Mouse (Mus musculus): ENCODE results near the gene Ppan. TPM values are rescaled to one million over a fixed set of nuclear protein-coding genes. Genes with fewer than 3 reads are reported as not detected.
A peak's percentile ranks its signal among the peaks of the same experiment; 100 is the strongest.

Gene Ppan
- polyA plus RNA-seq, 1 experiment = 14.9 TPM

DNA sequence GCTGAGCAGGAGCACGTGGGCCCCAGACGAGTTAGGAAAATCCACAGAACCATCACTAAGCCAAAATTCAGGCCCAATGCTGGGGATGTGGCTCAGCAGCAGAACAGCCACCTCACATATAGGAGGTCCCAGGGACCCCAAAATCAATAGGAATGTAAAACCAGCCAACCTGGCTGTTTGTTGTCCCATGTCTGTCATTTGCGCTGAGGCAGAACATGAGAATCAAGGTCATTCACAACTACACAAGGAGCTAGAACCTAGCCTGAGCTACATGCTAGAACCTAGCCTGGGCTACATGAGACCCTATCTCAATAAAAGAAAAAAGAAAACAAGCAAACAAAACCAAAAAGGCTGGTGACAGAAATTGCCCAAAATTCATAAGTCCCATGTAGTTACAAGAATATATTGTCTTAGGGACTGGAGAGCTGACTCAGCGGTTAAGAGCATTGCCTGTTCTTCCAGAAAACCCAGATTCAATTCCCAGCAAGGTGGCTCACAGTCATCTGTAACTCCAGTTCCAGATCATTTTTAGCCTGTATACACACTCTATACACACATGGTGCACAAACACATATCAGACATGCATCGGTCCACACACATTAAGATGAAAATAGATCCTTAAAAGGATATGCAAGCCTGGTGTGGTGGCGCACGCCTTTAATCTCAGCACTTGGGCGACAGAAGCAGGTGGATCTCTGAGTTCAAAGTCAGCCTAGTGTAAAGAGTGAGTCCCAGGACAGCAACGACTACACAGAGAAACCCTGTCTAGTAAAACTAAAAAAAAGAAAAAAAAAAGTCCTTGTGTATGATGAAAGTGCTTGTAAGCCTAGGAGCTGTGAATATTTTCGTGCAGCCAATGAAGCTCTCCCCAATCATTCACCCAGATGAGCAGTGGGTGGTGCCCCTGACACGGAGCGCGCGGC, 10.6 kb upstream of the Ppan start:
- Histone ChIP-seq H3K9me3 (ENCODE audit: control insufficient read depth, low read length) (no peaks in the 10 kb centered on the region), H3K4me3 (replicated peaks) (peak overlapping the region; percentile 68), H3K36me3 (ENCODE audit: control insufficient read depth) (peaks cover 10% of the 10 kb centered on the region; the same call in 1 of the 2 replicates), H3K27me3 (ENCODE audit: control insufficient read depth) (no peaks in the 10 kb centered on the region), H3K4me1 (ENCODE audit: control insufficient read depth) (peaks cover 40% of the 10 kb centered on the region)
- no peak for TF ChIP-seq TAL1 (IDR thresholded peaks at IDR 0.05; ENCODE audit: low read length)
- TF ChIP-seq GATA1 (IDR thresholded peaks at IDR 0.05; ENCODE audit: low read length) = no peak

DNA sequence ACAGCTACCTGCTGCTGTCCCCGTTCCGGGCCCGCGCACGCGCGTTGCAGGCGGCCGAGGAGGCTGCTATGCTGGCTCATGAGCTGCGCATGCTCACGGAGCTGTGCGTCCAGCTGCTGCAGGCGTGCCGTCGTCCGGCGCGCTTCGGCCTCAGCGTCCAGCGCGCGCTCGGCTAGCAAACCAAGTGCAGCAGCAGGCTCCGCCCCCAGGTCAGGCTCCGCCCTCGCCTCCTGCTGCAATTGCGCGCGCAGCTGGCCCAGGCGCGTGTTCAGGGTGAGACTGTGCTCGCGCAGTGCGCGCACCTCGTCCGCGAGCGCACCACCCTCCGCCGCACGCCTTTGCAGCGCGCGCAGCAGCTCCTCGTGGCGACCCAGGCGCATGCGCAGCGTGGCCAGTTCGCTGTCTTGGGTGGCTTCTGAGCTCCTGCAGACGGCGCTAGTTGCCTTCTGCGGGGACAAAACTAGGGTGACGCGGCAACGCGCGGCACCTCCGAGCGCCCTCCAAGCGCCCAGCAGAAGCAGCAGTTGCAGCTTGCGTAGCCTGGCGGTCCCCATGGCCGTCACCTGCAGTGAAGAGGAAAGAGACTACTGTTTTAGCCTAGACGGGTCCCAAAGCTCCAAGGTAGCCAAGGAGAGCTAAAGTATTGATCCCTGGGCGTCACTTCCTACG, 9.8 kb upstream of the Ppan start:
- Histone ChIP-seq H3K4me1 (ENCODE audit: control insufficient read depth) (peaks cover 37% of the 10 kb centered on the region), H3K27me3 (ENCODE audit: control insufficient read depth) (no peaks in the 10 kb centered on the region), H3K4me3 (replicated peaks) (peak overlapping the region; percentile 68), H3K36me3 (ENCODE audit: control insufficient read depth) (peaks cover 5% of the 10 kb centered on the region; the same call in 1 of the 2 replicates), H3K9me3 (ENCODE audit: control insufficient read depth, low read length) (no peaks in the 10 kb centered on the region)
- TF ChIP-seq GATA1 (IDR thresholded peaks at IDR 0.05; ENCODE audit: low read length) = no peak

- peaks cover 1% of the 10 kb centered on the region; the same call in 1 of the 2 replicates for H3K36me3 ChIP-seq (ENCODE audit: control insufficient read depth)
- peak overlapping the region; percentile 68 for H3K4me3 ChIP-seq (replicated peaks)
- peaks cover 37% of the 10 kb centered on the region for H3K4me1 ChIP-seq (ENCODE audit: control insufficient read depth)
- no peaks in the 10 kb centered on the region for H3K27me3 ChIP-seq (ENCODE audit: control insufficient read depth)
- H3K9me3 ChIP-seq (ENCODE audit: control insufficient read depth, low read length) = no peaks in the 10 kb centered on the region
- TF ChIP-seq TAL1 (IDR thresholded peaks at IDR 0.05; ENCODE audit: low read length) (no peak), GATA1 (IDR thresholded peaks at IDR 0.05; ENCODE audit: low read length) (no peak)
Measured at GRCm38 (mm10) chr9:20878710-20879065, 9.3 kb upstream of the Ppan start.

GRCm38 (mm10) chr9:20879097-20879792, 8.7 kb upstream of the Ppan start, which contains the start of gene Angptl6:
TSS of gene Angptl6 (minus strand) at chr9:20879727.
- Histone ChIP-seq H3K9me3 (ENCODE audit: control insufficient read depth, low read length) (peaks cover under 1% of the 10 kb centered on the region; the same call in 1 of the 2 replicates), H3K27me3 (ENCODE audit: control insufficient read depth) (no peaks in the 10 kb centered on the region), H3K4me1 (ENCODE audit: control insufficient read depth) (peaks cover 37% of the 10 kb centered on the region), H3K36me3 (ENCODE audit: control insufficient read depth) (no peaks in the 10 kb centered on the region; the same call in 1 of the 2 replicates), H3K4me3 (replicated peaks) (peak within 1 kb of the TSS; percentile 68)
- no peak for TF ChIP-seq GATA1 (IDR thresholded peaks at IDR 0.05; ENCODE audit: low read length)
- TF ChIP-seq TAL1 (IDR thresholded peaks at IDR 0.05; ENCODE audit: low read length) = no peak

DNA sequence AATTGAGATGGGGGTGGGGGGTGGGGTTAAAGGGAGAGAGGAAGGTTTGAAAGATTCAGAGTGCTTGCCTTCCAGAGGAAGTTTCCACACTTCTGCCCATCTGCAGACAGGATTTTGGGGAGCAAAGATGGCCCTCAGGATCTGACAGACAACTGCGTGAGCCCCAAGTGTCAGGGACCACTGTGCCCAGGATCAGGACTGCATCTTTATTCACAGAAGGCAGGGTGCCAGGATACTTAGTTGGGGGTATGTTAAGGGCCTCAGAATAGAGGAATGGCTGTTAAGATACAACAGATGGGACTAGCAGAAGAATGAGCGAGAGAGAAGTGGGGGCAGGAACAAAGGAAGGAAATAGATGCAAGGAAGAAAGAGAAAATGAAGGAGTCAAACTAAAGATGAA, 1.4 kb upstream of the Ppan start:
- H3K4me3 ChIP-seq (replicated peaks) = no peak overlapping the region
- H3K36me3 ChIP-seq (ENCODE audit: control insufficient read depth) = peaks cover 24% of the 10 kb centered on the region
- peaks cover 8% of the 10 kb centered on the region; the same call in 1 of the 2 replicates for H3K9me3 ChIP-seq (ENCODE audit: control insufficient read depth, low read length)
- peaks cover 42% of the 10 kb centered on the region for H3K4me1 ChIP-seq (ENCODE audit: control insufficient read depth)
- no peaks in the 10 kb centered on the region for H3K27me3 ChIP-seq (ENCODE audit: control insufficient read depth)
- no peak for TF ChIP-seq GATA1 (IDR thresholded peaks at IDR 0.05; ENCODE audit: low read length)
- no peak for TF ChIP-seq TAL1 (IDR thresholded peaks at IDR 0.05; ENCODE audit: low read length)

- H3K27me3 ChIP-seq (ENCODE audit: control insufficient read depth) = no peaks in the 10 kb centered on the region
- peaks cover 48% of the 10 kb centered on the region for H3K4me1 ChIP-seq (ENCODE audit: control insufficient read depth)
- peaks cover 8% of the 10 kb centered on the region; the same call in 1 of the 2 replicates for H3K9me3 ChIP-seq (ENCODE audit: control insufficient read depth, low read length)
- peaks cover 30% of the 10 kb centered on the region for H3K36me3 ChIP-seq (ENCODE audit: control insufficient read depth)
- no peak for TF ChIP-seq TAL1 (IDR thresholded peaks at IDR 0.05; ENCODE audit: low read length)
- TF ChIP-seq GATA1 (IDR thresholded peaks at IDR 0.05; ENCODE audit: low read length) = no peak
- H3K4me3 ChIP-seq (replicated peaks) = peak overlapping the region; percentile 36
Measured at GRCm38 (mm10) chr9:20887191-20887590, 784 bp upstream of the Ppan start.

GRCm38 (mm10) chr9:20888386-20888765, 401 bp downstream of the Ppan start:
- no peaks in the 10 kb centered on the region for H3K27me3 ChIP-seq (ENCODE audit: control insufficient read depth)
- H3K4me1 ChIP-seq (ENCODE audit: control insufficient read depth) = peaks cover 52% of the 10 kb centered on the region
- peaks cover 42% of the 10 kb centered on the region for H3K36me3 ChIP-seq (ENCODE audit: control insufficient read depth)
- TF ChIP-seq GATA1 (IDR thresholded peaks at IDR 0.05; ENCODE audit: low read length) (no peak), TAL1 (IDR thresholded peaks at IDR 0.05; ENCODE audit: low read length) (no peak)
- H3K4me3 ChIP-seq (replicated peaks) = peak overlapping the region; percentile 68
- peaks cover 8% of the 10 kb centered on the region; the same call in 1 of the 2 replicates for H3K9me3 ChIP-seq (ENCODE audit: control insufficient read depth, low read length)

- Histone ChIP-seq H3K9me3 (ENCODE audit: control insufficient read depth, low read length) (peaks cover 5% of the 10 kb centered on the region; the same call in 1 of the 2 replicates), H3K4me1 (ENCODE audit: control insufficient read depth) (peaks cover 56% of the 10 kb centered on the region), H3K27me3 (ENCODE audit: control insufficient read depth) (no peaks in the 10 kb centered on the region), H3K4me3 (replicated peaks) (peak overlapping the region; percentile 68), H3K36me3 (ENCODE audit: control insufficient read depth) (peaks cover 53% of the 10 kb centered on the region)
- TF ChIP-seq GATA1 (IDR thresholded peaks at IDR 0.05; ENCODE audit: low read length) (no peak), TAL1 (IDR thresholded peaks at IDR 0.05; ENCODE audit: low read length) (peak; percentile 58; the same call in 2 of the 3 replicates)
Measured at GRCm38 (mm10) chr9:20889185-20890141, 1.5 kb downstream of the Ppan start.
